Mouse (Mus musculus): ENCODE measurements around the gene Gm49354.

- no peak for TF ChIP-seq EP300 (IDR thresholded peaks at IDR 0.05; ENCODE audit: low read depth)
- TF ChIP-seq CTCF (IDR thresholded peaks at IDR 0.05; ENCODE audit: low read depth), result no peak
These were observed 14.4 kb upstream of the Gm49354 start for GRCm38 (mm10) chr13:59796466-59796848.
